In the genomic region with DNA sequence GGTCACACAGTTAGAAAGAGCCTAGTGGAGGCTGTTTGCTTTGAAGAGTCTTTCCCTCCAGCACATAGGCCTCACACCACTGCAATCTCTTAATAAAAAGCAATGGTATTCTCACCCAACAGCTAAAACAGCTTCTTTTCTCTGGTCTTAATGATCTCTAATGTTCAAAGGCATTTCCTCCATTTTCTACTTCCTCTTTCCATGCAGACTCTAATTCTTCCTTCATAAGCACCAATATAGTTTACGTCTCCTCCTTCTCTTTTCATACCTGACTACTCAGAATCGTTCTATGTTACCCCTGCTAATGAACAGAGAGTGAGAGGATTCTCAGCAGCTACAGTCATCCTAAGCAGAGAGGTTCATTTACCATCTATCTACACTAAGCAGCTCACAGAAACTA, we compare ENCODE assay signal across 29 mouse cellular contexts. TPM values are rescaled to one million over a fixed set of nuclear protein-coding genes. Genes with fewer than 3 reads are reported as not detected.
DNase-seq lines count a peak whose midpoint lies in the region; ATAC-seq and TF ChIP-seq lines count a peak whose summit lies in the region.
"Had no signal": no experiment of that assay in that cellular context is flagged by ENCODE, and none has a peak within 500 bp of the region (broad histone marks: within the 10 kb centered on the region; RNA-seq: fewer than 3 reads in every experiment).

No protein-coding gene starts in this region.

- DNase-seq in CH12.LX (ENCODE audit: extremely low read depth) = peak; percentile 8
- DNase-seq in kidney, postnatal 14 days = no peak
- no peak for DNase-seq in layer of hippocampus, adult 9-11 months
- DNase-seq in gastrocnemius, adult 18-20 months (ENCODE audit: low spot score) = no peak
- DNase-seq: adrenal gland, adult 2 months; adrenal gland, postnatal 10 days; adrenal gland, postnatal 25 days; cerebellum, adult 11 months; cerebellum, adult 18-20 months; cerebellum, adult 8-10 months; cerebellum, adult 9-11 months; cerebellum, postnatal 14 days; cerebellum, postnatal 36 days; forebrain, postnatal 0 days had no signal

- no peak for TF ChIP-seq RAD21 in CH12.LX (IDR thresholded peaks at IDR 0.05; ENCODE audit: low read depth, low read length)

- no peak overlapping the region for H3K9ac ChIP-seq in CH12.LX (ENCODE audit: insufficient read depth, low read depth)
- H3K9ac ChIP-seq: embryonic facial prominence, embryonic 12.5 days; forebrain, embryonic 13.5 days; forebrain, embryonic 15.5 days; forebrain, postnatal 0 days had no signal

- peak; percentile 36 to 59; a peak in 2 of 4 replicates for ATAC-seq in hematopoietic stem cell, adult 5-6 weeks (replicated peaks in 1 of 2; ENCODE audit: insufficient read depth in 1 of 2, low FRiP score in 2 of 2, low TSS enrichment in 1 of 2, low read depth in 1 of 2, poor library complexity in 2 of 2, severe bottlenecking in 2 of 2)
- peak; percentile 58; the same call in 1 of the 2 replicates for ATAC-seq in megakaryocyte progenitor cell, adult 5-6 weeks (replicated peaks; ENCODE audit: poor library complexity)
- ATAC-seq: CD4-positive, CD25-positive, alpha-beta regulatory T cell, adult 4 months; forebrain, embryonic 13.5 days; forebrain, embryonic 15.5 days; forebrain, postnatal 0 days had no signal

- no peak overlapping the region for H3K27ac ChIP-seq in CH12.LX (ENCODE audit: insufficient read depth, low read depth)
- H3K27ac ChIP-seq: embryonic facial prominence, embryonic 10.5 days; embryonic facial prominence, embryonic 12.5 days; forebrain, embryonic 13.5 days; forebrain, embryonic 15.5 days had no signal

- dilution Hi-C loops in CH12.LX (cut with MboI; ENCODE audit: extremely low pct_ligation_motif_present, extremely low pct_unique_long_range_greater_than_20kb, low sequenced_read_pairs) = no loop called here

- in situ Hi-C loops in CH12.LX (cut with MboI; ENCODE audit: low pct_ligation_motif_present, low pct_unique_long_range_greater_than_20kb, low sequenced_read_pairs) = no loop called here

- H3K4me2 ChIP-seq in CH12.LX (ENCODE audit: insufficient read depth, low read depth, poor library complexity, severe bottlenecking) = no peak overlapping the region
- H3K4me2 ChIP-seq: embryonic facial prominence, embryonic 12.5 days; forebrain, embryonic 13.5 days; forebrain, embryonic 15.5 days had no signal

- no peak for TF ChIP-seq CTCF in CH12.LX (conservative IDR thresholded peaks at IDR 0.05 in 1 of 2, IDR thresholded peaks at IDR 0.05 in 1 of 2; ENCODE audit: low read depth in 2 of 2, low read length in 2 of 2)

- TF ChIP-seq EP300 in CH12.LX (IDR thresholded peaks at IDR 0.05; ENCODE audit: low read length) = no peak

- no peak overlapping the region for H3K4me3 ChIP-seq in CH12.LX (replicated peaks in 1 of 3; ENCODE audit: low read depth in 2 of 3, low read length in 2 of 3, poor library complexity in 1 of 3)
- H3K4me3 ChIP-seq: embryonic facial prominence, embryonic 10.5 days; embryonic facial prominence, embryonic 12.5 days; forebrain, embryonic 13.5 days; forebrain, embryonic 15.5 days had no signal

- H3K79me2 ChIP-seq in CH12.LX (replicated peaks; ENCODE audit: control insufficient read depth, extremely low read depth, insufficient read depth, poor library complexity, severe bottlenecking) = no peaks in the 10 kb centered on the region

- H3K27me3 ChIP-seq in CH12.LX (replicated peaks) = no peaks in the 10 kb centered on the region
- H3K27me3 ChIP-seq: embryonic facial prominence, embryonic 12.5 days; forebrain, embryonic 13.5 days; forebrain, embryonic 15.5 days had no signal

- H3K36me3 ChIP-seq in CH12.LX (replicated peaks in 1 of 2; ENCODE audit: control insufficient read depth in 1 of 2, insufficient read depth in 1 of 2, low read length in 1 of 2) = no peaks in the 10 kb centered on the region
- H3K36me3 ChIP-seq: embryonic facial prominence, embryonic 10.5 days; embryonic facial prominence, embryonic 12.5 days; forebrain, embryonic 15.5 days had no signal

- no peaks in the 10 kb centered on the region for H3K9me3 ChIP-seq in CH12.LX (replicated peaks; ENCODE audit: low read length)
- H3K9me3 ChIP-seq: embryonic facial prominence, embryonic 10.5 days; embryonic facial prominence, embryonic 12.5 days; forebrain, embryonic 13.5 days; forebrain, embryonic 15.5 days had no signal

- no peak for TF ChIP-seq POLR2A in CH12.LX (IDR thresholded peaks at IDR 0.05; ENCODE audit: low read depth, low read length)

- peaks cover 0 to 4% of the 10 kb centered on the region in 2 experiments; a peak in 1 of 4 replicates for H3K4me1 ChIP-seq in CH12.LX (ENCODE audit: control insufficient read depth in 1 of 2, insufficient read depth in 2 of 2)
- H3K4me1 ChIP-seq: embryonic facial prominence, embryonic 10.5 days; embryonic facial prominence, embryonic 12.5 days; forebrain, embryonic 13.5 days; forebrain, embryonic 15.5 days had no signal

TF ChIP-seq in CH12.LX, 34 proteins besides CTCF, POLR2A, EP300 and RAD21:
- TF ChIP-seq TBP (conservative IDR thresholded peaks at IDR 0.05; ENCODE audit: low read depth, low read length) (no peak), IRF4 (IDR thresholded peaks at IDR 0.05; ENCODE audit: low read depth, low read length) (no peak), POLR2AphosphoS2 (IDR thresholded peaks at IDR 0.05; ENCODE audit: low read depth, low read length) (no peak), USF1 (IDR thresholded peaks at IDR 0.05; ENCODE audit: low read depth, low read length) (no peak), ZMIZ1 (IDR thresholded peaks at IDR 0.05; ENCODE audit: low read depth, low read length) (no peak), NRF1 (IDR thresholded peaks at IDR 0.05; ENCODE audit: low read depth, low read length) (no peak), PAX5 (IDR thresholded peaks at IDR 0.05; ENCODE audit: low read length) (no peak), ELF1 (IDR thresholded peaks at IDR 0.05; ENCODE audit: low read depth, low read length) (no peak), MYC (IDR thresholded peaks at IDR 0.05; ENCODE audit: low read depth, low read length) (no peak), ZKSCAN1 (IDR thresholded peaks at IDR 0.05; ENCODE audit: borderline replicate concordance, low read depth, low read length) (no peak), RCOR1 (conservative IDR thresholded peaks at IDR 0.05; ENCODE audit: low read depth, low read length) (no peak), MEF2A (IDR thresholded peaks at IDR 0.05; ENCODE audit: borderline replicate concordance, low read depth, low read length) (no peak), BHLHE40 (IDR thresholded peaks at IDR 0.05; ENCODE audit: low read depth, low read length) (no peak), MAX (IDR thresholded peaks at IDR 0.05; ENCODE audit: low read length) (no peak), CHD2 (IDR thresholded peaks at IDR 0.05; ENCODE audit: low read length) (no peak), ZC3H11A (IDR thresholded peaks at IDR 0.05; ENCODE audit: low read depth, low read length) (no peak), KAT2A (IDR thresholded peaks at IDR 0.05; ENCODE audit: insufficient replicate concordance, low read length) (no peak), MAFK (IDR thresholded peaks at IDR 0.05; ENCODE audit: insufficient replicate concordance, low read length) (no peak), ZNF384 (IDR thresholded peaks at IDR 0.05; ENCODE audit: low read depth, low read length) (no peak)
TF ChIP-seq in CH12.LX: peak in this region for 0.

RNA-seq across cellular contexts. Expression of a gene that starts 13.0 kb away (rescaled TPM):
- total RNA-seq in CH12.LX (2012; rRNA removed) (not detected in 2 replicates), CH12.LX (2014; rRNA removed) (not detected in 2 replicates)
- not detected in 2 replicates for polyA plus RNA-seq in CH12.LX (2012; ENCODE audit: insufficient read length, low read depth)
- not detected in 2 replicates for total RNA-seq in hematopoietic stem cell, adult 5-6 weeks (2017)
- total RNA-seq in megakaryocyte progenitor cell, adult 5-6 weeks (2015) = not detected in 2 replicates
- not detected in 2 replicates for total RNA-seq in megakaryocyte progenitor cell, adult 5-6 weeks (2017)
- not detected for total RNA-seq in gastrocnemius, adult 18-20 months (2021)
- total RNA-seq: adrenal gland, adult 2 months; adrenal gland, postnatal 10 days; adrenal gland, postnatal 25 days; adrenal gland, postnatal 4 days; ES-E14; forebrain, postnatal 0 days; MEL had no signal
- polyA plus RNA-seq: adrenal gland, adult 2 months; brain, embryonic 14.5 days; C2C12; CD4-positive, CD25-positive, alpha-beta regulatory T cell, adult 4 months; cortical plate, adult 2 months; embryonic facial prominence, embryonic 10.5 days; embryonic facial prominence, embryonic 12.5 days; embryonic facial prominence, embryonic 14.5 days; forebrain, embryonic 11.5 days; forebrain, embryonic 13.5 days; forebrain, embryonic 15.5 days; forebrain, postnatal 0 days had no signal

RNA-seq across cellular contexts. Expression of a gene that starts 47.6 kb away (rescaled TPM):
- total RNA-seq in CH12.LX (2012; rRNA removed) (not detected in 2 replicates), CH12.LX (2014; rRNA removed) (not detected in 2 replicates)
- polyA plus RNA-seq in CH12.LX (2012; ENCODE audit: insufficient read length, low read depth) = not detected in 2 replicates
- 0.56 and 3.6 TPM in 2 replicates for total RNA-seq in hematopoietic stem cell, adult 5-6 weeks (2017)
- 0.42 and 2.4 TPM in 2 replicates for total RNA-seq in megakaryocyte progenitor cell, adult 5-6 weeks (2015)
- 0.44 and 0.67 TPM in 2 replicates for total RNA-seq in megakaryocyte progenitor cell, adult 5-6 weeks (2017)
- not detected for total RNA-seq in gastrocnemius, adult 18-20 months (2021)
- total RNA-seq: adrenal gland, adult 2 months; adrenal gland, postnatal 10 days; adrenal gland, postnatal 25 days; adrenal gland, postnatal 4 days; ES-E14; forebrain, postnatal 0 days had no signal
- polyA plus RNA-seq: adrenal gland, adult 2 months; brain, embryonic 14.5 days; C2C12; CD4-positive, CD25-positive, alpha-beta regulatory T cell, adult 4 months; cortical plate, adult 2 months; embryonic facial prominence, embryonic 10.5 days; embryonic facial prominence, embryonic 12.5 days; embryonic facial prominence, embryonic 14.5 days; forebrain, embryonic 11.5 days; forebrain, embryonic 13.5 days; forebrain, embryonic 15.5 days; forebrain, postnatal 0 days had no signal
